Mouse (Mus musculus): ENCODE results near the gene Bcor. TPM values are rescaled to one million over a fixed set of nuclear protein-coding genes. Genes with fewer than 3 reads are reported as not detected.

Bcor gene
- total and polyA plus RNA-seq, 3 experiments = 70.0 to 177 (median 80.8) TPM

- DNase-seq (ENCODE audit: low spot score) (no peak), ATAC-seq (ENCODE audit: extremely low read depth, insufficient number of reproducible peaks, low FRiP score, poor library complexity, severe bottlenecking) (no peak)
- TF ChIP-seq POLR2AphosphoS5 (IDR thresholded peaks at IDR 0.05; ENCODE audit: insufficient replicate concordance, low read depth, low read length) (no peak), CTCF (IDR thresholded peaks at IDR 0.05; ENCODE audit: low read depth, low read length) (no peak), GATA1 (IDR thresholded peaks at IDR 0.05; ENCODE audit: borderline replicate concordance, low read length) (no peak), TAL1 (conservative IDR thresholded peaks at IDR 0.05; ENCODE audit: low read depth, low read length) (no peak), GATA2 (IDR thresholded peaks at IDR 0.05; ENCODE audit: borderline replicate concordance, low read depth, low read length) (no peak)
- peaks cover 99% of the 10 kb centered on the region for H3K36me3 ChIP-seq (replicated peaks)
- H3K4me1 ChIP-seq (ENCODE audit: insufficient read depth, low read depth, low read length) = peaks cover 51% of the 10 kb centered on the region
- H3K27me3 ChIP-seq (ENCODE audit: insufficient read depth, low read length) = no peaks in the 10 kb centered on the region
- no peaks in the 10 kb centered on the region for H3K9me3 ChIP-seq (replicated peaks)
- no peak overlapping the region for H3K4me3 ChIP-seq (ENCODE audit: low read depth, low read length)
These were observed 116.8 kb downstream of the Bcor start for GRCm38 (mm10) chrX:12043352-12043751.

DNA sequence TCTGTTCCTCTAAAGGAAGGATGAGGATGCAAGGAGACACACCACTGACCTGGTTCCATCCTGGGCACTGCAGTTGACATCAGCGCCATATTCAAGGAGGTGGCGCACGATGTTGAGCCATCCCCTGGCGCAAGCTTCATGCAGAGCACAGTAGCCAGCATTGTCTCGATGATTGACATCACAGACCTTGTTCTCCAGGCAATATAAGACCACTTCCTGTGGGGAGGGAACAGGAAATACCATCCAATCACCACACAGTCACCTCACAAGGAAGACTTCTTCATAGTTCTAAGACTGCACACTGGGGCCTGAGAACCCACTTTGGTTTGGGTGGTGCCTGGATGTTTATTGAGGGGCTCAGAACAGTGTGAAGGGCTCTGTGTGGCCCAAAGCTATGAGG lies 118.7 kb downstream of the Bcor start:
- Histone ChIP-seq H3K27me3 (ENCODE audit: insufficient read depth, low read length) (no peaks in the 10 kb centered on the region), H3K9me3 (replicated peaks) (no peaks in the 10 kb centered on the region), H3K4me3 (ENCODE audit: low read depth, low read length) (no peak overlapping the region), H3K36me3 (replicated peaks) (peaks cover 94% of the 10 kb centered on the region), H3K4me1 (ENCODE audit: insufficient read depth, low read depth, low read length) (peaks cover 37% of the 10 kb centered on the region)
- DNase-seq (ENCODE audit: low spot score) = no peak
- TF ChIP-seq CTCF (IDR thresholded peaks at IDR 0.05; ENCODE audit: low read depth, low read length) (no peak), GATA2 (IDR thresholded peaks at IDR 0.05; ENCODE audit: borderline replicate concordance, low read depth, low read length) (no peak), POLR2AphosphoS5 (IDR thresholded peaks at IDR 0.05; ENCODE audit: insufficient replicate concordance, low read depth, low read length) (no peak), GATA1 (IDR thresholded peaks at IDR 0.05; ENCODE audit: borderline replicate concordance, low read length) (no peak), TAL1 (conservative IDR thresholded peaks at IDR 0.05; ENCODE audit: low read depth, low read length) (no peak)
- no peak for ATAC-seq (ENCODE audit: extremely low read depth, insufficient number of reproducible peaks, low FRiP score, poor library complexity, severe bottlenecking)

- Histone ChIP-seq H3K4me3 (ENCODE audit: low read depth, low read length) (no peak overlapping the region), H3K27me3 (ENCODE audit: insufficient read depth, low read length) (no peaks in the 10 kb centered on the region), H3K9me3 (replicated peaks) (no peaks in the 10 kb centered on the region), H3K4me1 (ENCODE audit: insufficient read depth, low read depth, low read length) (peaks cover 8% of the 10 kb centered on the region; the same call in 1 of the 2 replicates), H3K36me3 (replicated peaks) (no peaks in the 10 kb centered on the region)
- DNase-seq (ENCODE audit: low spot score) (no peak), ATAC-seq (ENCODE audit: extremely low read depth, insufficient number of reproducible peaks, low FRiP score, poor library complexity, severe bottlenecking) (no peak)
- TF ChIP-seq GATA1 (IDR thresholded peaks at IDR 0.05; ENCODE audit: borderline replicate concordance, low read length) (no peak), POLR2AphosphoS5 (IDR thresholded peaks at IDR 0.05; ENCODE audit: insufficient replicate concordance, low read depth, low read length) (no peak), CTCF (IDR thresholded peaks at IDR 0.05; ENCODE audit: low read depth, low read length) (no peak), TAL1 (conservative IDR thresholded peaks at IDR 0.05; ENCODE audit: low read depth, low read length) (no peak), GATA2 (IDR thresholded peaks at IDR 0.05; ENCODE audit: borderline replicate concordance, low read depth, low read length) (no peak)
These were observed 145.3 kb downstream of the Bcor start for GRCm38 (mm10) chrX:12014726-12015464.

- Histone ChIP-seq H3K4me3 (ENCODE audit: low read depth, low read length) (no peak overlapping the region), H3K4me1 (ENCODE audit: insufficient read depth, low read depth, low read length) (peaks cover 23% of the 10 kb centered on the region), H3K9me3 (replicated peaks) (no peaks in the 10 kb centered on the region), H3K36me3 (replicated peaks) (no peaks in the 10 kb centered on the region), H3K27me3 (ENCODE audit: insufficient read depth, low read length) (no peaks in the 10 kb centered on the region)
- TF ChIP-seq GATA2 (IDR thresholded peaks at IDR 0.05; ENCODE audit: borderline replicate concordance, low read depth, low read length) (no peak), GATA1 (IDR thresholded peaks at IDR 0.05; ENCODE audit: borderline replicate concordance, low read length) (no peak), CTCF (IDR thresholded peaks at IDR 0.05; ENCODE audit: low read depth, low read length) (no peak), TAL1 (conservative IDR thresholded peaks at IDR 0.05; ENCODE audit: low read depth, low read length) (no peak), POLR2AphosphoS5 (IDR thresholded peaks at IDR 0.05; ENCODE audit: insufficient replicate concordance, low read depth, low read length) (no peak)
- ATAC-seq (ENCODE audit: extremely low read depth, insufficient number of reproducible peaks, low FRiP score, poor library complexity, severe bottlenecking) (no peak), DNase-seq (ENCODE audit: low spot score) (no peak)
These were observed 149.5 kb downstream of the Bcor start for GRCm38 (mm10) chrX:12010660-12011059.

GRCm38 (mm10) chrX:12009046-12009445 lies 151.1 kb downstream of the Bcor start:
- DNase-seq (ENCODE audit: low spot score) = no peak
- no peak overlapping the region for H3K4me3 ChIP-seq (ENCODE audit: low read depth, low read length)
- ATAC-seq (ENCODE audit: extremely low read depth, insufficient number of reproducible peaks, low FRiP score, poor library complexity, severe bottlenecking) = no peak
- no peak for TF ChIP-seq POLR2AphosphoS5 (IDR thresholded peaks at IDR 0.05; ENCODE audit: insufficient replicate concordance, low read depth, low read length)
- H3K4me1 ChIP-seq (ENCODE audit: insufficient read depth, low read depth, low read length) = peaks cover 38% of the 10 kb centered on the region
- no peaks in the 10 kb centered on the region for H3K27me3 ChIP-seq (ENCODE audit: insufficient read depth, low read length)
- H3K9me3 ChIP-seq (replicated peaks) = no peaks in the 10 kb centered on the region
- H3K36me3 ChIP-seq (replicated peaks) = no peaks in the 10 kb centered on the region

- H3K36me3 ChIP-seq (replicated peaks) = no peaks in the 10 kb centered on the region
- H3K9me3 ChIP-seq (replicated peaks) = no peaks in the 10 kb centered on the region
- DNase-seq (ENCODE audit: low spot score) (no peak), ATAC-seq (ENCODE audit: extremely low read depth, insufficient number of reproducible peaks, low FRiP score, poor library complexity, severe bottlenecking) (no peak)
- no peaks in the 10 kb centered on the region for H3K27me3 ChIP-seq (ENCODE audit: insufficient read depth, low read length)
- H3K4me3 ChIP-seq (ENCODE audit: low read depth, low read length) = no peak overlapping the region
- TF ChIP-seq GATA1 (IDR thresholded peaks at IDR 0.05; ENCODE audit: borderline replicate concordance, low read length) = no peak
- H3K4me1 ChIP-seq (ENCODE audit: insufficient read depth, low read depth, low read length) = peaks cover 45% of the 10 kb centered on the region
These were observed 152.2 kb downstream of the Bcor start for GRCm38 (mm10) chrX:12007832-12008540.

Data from G1E (cell line).